Mouse (Mus musculus): ENCODE measurements at regions not wholly inside any gene's neighbourhood (a gene's known extent, or its start where the extent isn't known, plus 50 kb on each side); places are given as distances from the start of the nearest gene placed in this dataset.
A peak's percentile ranks its signal among the peaks of the same experiment; 100 is the strongest.

- no peak overlapping the region for H3K9ac ChIP-seq (ENCODE audit: low read depth, low read length, severe bottlenecking)
- H3K9me3 ChIP-seq (ENCODE audit: control insufficient read depth, low read length): no peaks in the 10 kb centered on the region
- DNase-seq (ENCODE audit: low spot score) (no peak), ATAC-seq (ENCODE audit: low FRiP score, low read depth) (no peak)
- H3K4me1 ChIP-seq (ENCODE audit: control insufficient read depth, insufficient read depth, low read length): peaks cover 9% of the 10 kb centered on the region; the same call in 1 of the 2 replicates
- H3K27ac ChIP-seq (replicated peaks; ENCODE audit: low read depth, low read length): no peak overlapping the region
- H3K4me3 ChIP-seq (replicated peaks; ENCODE audit: low read length): no peak overlapping the region
- no peaks in the 10 kb centered on the region for H3K36me3 ChIP-seq (ENCODE audit: control insufficient read depth, insufficient read depth, low read length)
- H3K4me2 ChIP-seq (replicated peaks; ENCODE audit: low read depth, low read length, severe bottlenecking): no peak overlapping the region
- no peaks in the 10 kb centered on the region for H3K27me3 ChIP-seq (ENCODE audit: control insufficient read depth, insufficient read depth, low read length)
- TF ChIP-seq POLR2A (IDR thresholded peaks at IDR 0.05; ENCODE audit: borderline replicate concordance, extremely low read depth, insufficient read depth, insufficient read length): no peak
These were observed 132.3 kb downstream of the Cxxc4 start for GRCm38 (mm10) chr3:134368591-134368990.

- no peaks in the 10 kb centered on the region for H3K9me3 ChIP-seq (ENCODE audit: control insufficient read depth, low read length)
- no peak overlapping the region for H3K4me3 ChIP-seq (replicated peaks; ENCODE audit: low read length)
- no peak overlapping the region for H3K9ac ChIP-seq (ENCODE audit: low read depth, low read length, severe bottlenecking)
- H3K27ac ChIP-seq (replicated peaks; ENCODE audit: low read depth, low read length): no peak overlapping the region
- WGBS: 37% methylated on average over 4 of the region's 4 CpGs
- ATAC-seq (ENCODE audit: low FRiP score, low read depth) (no peak), DNase-seq (ENCODE audit: low spot score) (peak; percentile 51)
- peaks cover 9% of the 10 kb centered on the region; the same call in 1 of the 2 replicates for H3K4me1 ChIP-seq (ENCODE audit: control insufficient read depth, insufficient read depth, low read length)
- TF ChIP-seq POLR2A (IDR thresholded peaks at IDR 0.05; ENCODE audit: borderline replicate concordance, extremely low read depth, insufficient read depth, insufficient read length): no peak
- no peaks in the 10 kb centered on the region for H3K36me3 ChIP-seq (ENCODE audit: control insufficient read depth, insufficient read depth, low read length)
- H3K4me2 ChIP-seq (replicated peaks; ENCODE audit: low read depth, low read length, severe bottlenecking): no peak overlapping the region
- H3K27me3 ChIP-seq (ENCODE audit: control insufficient read depth, insufficient read depth, low read length): no peaks in the 10 kb centered on the region
These were observed 132.8 kb downstream of the Cxxc4 start for GRCm38 (mm10) chr3:134369126-134369525.

- 70% methylated on average over 2 of the region's 2 CpGs for WGBS
- H3K4me3 ChIP-seq (replicated peaks; ENCODE audit: low read length): no peak overlapping the region
- H3K9ac ChIP-seq (ENCODE audit: low read depth, low read length, severe bottlenecking): no peak overlapping the region
- H3K9me3 ChIP-seq (ENCODE audit: control insufficient read depth, low read length): no peaks in the 10 kb centered on the region
- H3K27me3 ChIP-seq (ENCODE audit: control insufficient read depth, insufficient read depth, low read length): no peaks in the 10 kb centered on the region
- no peaks in the 10 kb centered on the region for H3K4me1 ChIP-seq (ENCODE audit: control insufficient read depth, insufficient read depth, low read length)
- DNase-seq (ENCODE audit: low spot score): no peak
- TF ChIP-seq POLR2A (IDR thresholded peaks at IDR 0.05; ENCODE audit: borderline replicate concordance, extremely low read depth, insufficient read depth, insufficient read length): no peak
- no peak for ATAC-seq (ENCODE audit: low FRiP score, low read depth)
- H3K27ac ChIP-seq (replicated peaks; ENCODE audit: low read depth, low read length): no peak overlapping the region
- H3K4me2 ChIP-seq (replicated peaks; ENCODE audit: low read depth, low read length, severe bottlenecking): no peak overlapping the region
- H3K36me3 ChIP-seq (ENCODE audit: control insufficient read depth, insufficient read depth, low read length): no peaks in the 10 kb centered on the region
These were observed 143.3 kb downstream of the Cxxc4 start for GRCm38 (mm10) chr3:134379549-134379948.

- no peak overlapping the region for H3K27ac ChIP-seq (replicated peaks; ENCODE audit: low read depth, low read length)
- H3K9me3 ChIP-seq (ENCODE audit: control insufficient read depth, low read length): no peaks in the 10 kb centered on the region
- H3K4me3 ChIP-seq (replicated peaks; ENCODE audit: low read length): no peak overlapping the region
- WGBS: 71% methylated on average over 4 of the region's 4 CpGs
- no peak for TF ChIP-seq POLR2A (IDR thresholded peaks at IDR 0.05; ENCODE audit: borderline replicate concordance, extremely low read depth, insufficient read depth, insufficient read length)
- no peak overlapping the region for H3K9ac ChIP-seq (ENCODE audit: low read depth, low read length, severe bottlenecking)
- no peaks in the 10 kb centered on the region for H3K36me3 ChIP-seq (ENCODE audit: control insufficient read depth, insufficient read depth, low read length)
- no peaks in the 10 kb centered on the region for H3K4me1 ChIP-seq (ENCODE audit: control insufficient read depth, insufficient read depth, low read length)
- H3K27me3 ChIP-seq (ENCODE audit: control insufficient read depth, insufficient read depth, low read length): no peaks in the 10 kb centered on the region
- no peak overlapping the region for H3K4me2 ChIP-seq (replicated peaks; ENCODE audit: low read depth, low read length, severe bottlenecking)
- ATAC-seq (ENCODE audit: low FRiP score, low read depth): no peak; the same call in 1 of the 2 replicates
- DNase-seq (ENCODE audit: low spot score): peak; percentile 15
These were observed 154.4 kb downstream of the Cxxc4 start for GRCm38 (mm10) chr3:134390472-134391336.

- ATAC-seq (ENCODE audit: low FRiP score, low read depth): no peak
- H3K36me3 ChIP-seq (ENCODE audit: control insufficient read depth, insufficient read depth, low read length): no peaks in the 10 kb centered on the region
- no peak for DNase-seq (ENCODE audit: low spot score)
- H3K4me2 ChIP-seq (replicated peaks; ENCODE audit: low read depth, low read length, severe bottlenecking): no peak overlapping the region
- TF ChIP-seq POLR2A (IDR thresholded peaks at IDR 0.05; ENCODE audit: borderline replicate concordance, extremely low read depth, insufficient read depth, insufficient read length): no peak
- H3K27me3 ChIP-seq (ENCODE audit: control insufficient read depth, insufficient read depth, low read length): no peaks in the 10 kb centered on the region
- H3K27ac ChIP-seq (replicated peaks; ENCODE audit: low read depth, low read length): no peak overlapping the region
- no peaks in the 10 kb centered on the region for H3K4me1 ChIP-seq (ENCODE audit: control insufficient read depth, insufficient read depth, low read length)
- H3K9ac ChIP-seq (ENCODE audit: low read depth, low read length, severe bottlenecking): 0 out of 2 replicates have a peak overlapping the region, but pooled peaks have one; percentile 18
- no peak overlapping the region for H3K4me3 ChIP-seq (replicated peaks; ENCODE audit: low read length)
- no peaks in the 10 kb centered on the region for H3K9me3 ChIP-seq (ENCODE audit: control insufficient read depth, low read length)
- 56% methylated on average over 4 of the region's 4 CpGs for WGBS
These were observed 164.3 kb downstream of the Cxxc4 start for GRCm38 (mm10) chr3:134400395-134401090.
